Mouse (Mus musculus) hindbrain, postnatal 0 days (tissue): ENCODE measurements around the gene Gm49322. TPM values are rescaled to one million over a fixed set of nuclear protein-coding genes. Genes with fewer than 3 reads are reported as not detected.

Source experiments
- ATAC-seq: fragments of 200-750 bp; cut with Nextera tagmentation; 2 replicates; pipeline ENCODE4 v1.8.0; 2017; ENCODE audit warnings: mild to moderate bottlenecking, moderate TSS enrichment, moderate library complexity
- DNase-seq: peaks from one replicate; pipeline ENCODE4 v3.0.0-alpha.2; 2015; ENCODE audit warnings: low spot score
- H3K27ac ChIP-seq: fragments of 300-500 bp; sonication (generic); 2 replicates; pipeline ENCODE4 v1.5.1; 2014; ENCODE audit warnings: mild to moderate bottlenecking
- H3K27me3 ChIP-seq: fragments of 300-500 bp; sonication (generic); 2 replicates; pipeline ENCODE4 v1.6.1; 2014; ENCODE audit warnings: low read length, mixed read lengths; ENCODE audit not compliant: insufficient read depth
- H3K36me3 ChIP-seq: fragments of 300-500 bp; sonication (generic); 2 replicates; pipeline ENCODE4 v1.6.1; 2014; ENCODE audit warnings: low read length, mixed read lengths; ENCODE audit not compliant: insufficient read depth
- H3K4me1 ChIP-seq: fragments of 300-500 bp; sonication (generic); 2 replicates; pipeline ENCODE4 v1.6.1; 2014; ENCODE audit warnings: antibody characterized with exemption, low read length, mixed read lengths; ENCODE audit not compliant: insufficient read depth
- H3K4me2 ChIP-seq: fragments of 300-500 bp; sonication (generic); 2 replicates; pipeline ENCODE4 v1.6.1; 2014; ENCODE audit warnings: low read depth, mild to moderate bottlenecking, low read length, moderate library complexity, mixed read lengths
- H3K4me3 ChIP-seq: fragments of 300-500 bp; sonication (generic); 2 replicates; pipeline ENCODE4 v1.5.1; 2014; ENCODE audit warnings: low read length
- H3K9ac ChIP-seq: fragments of 300-500 bp; sonication (generic); replicated peaks from 2 replicates; pipeline ENCODE4 v1.6.1; 2014; ENCODE audit warnings: mild to moderate bottlenecking, low read length, moderate library complexity, mixed read lengths
- H3K9me3 ChIP-seq: fragments of 300-500 bp; sonication (generic); 2 replicates; pipeline ENCODE4 v1.6.1; 2016; ENCODE audit warnings: low read length, mixed read lengths
- CTCF ChIP-seq: IDR thresholded peaks from 2 replicates; pipeline ENCODE4 v1.5.1; 2016; ENCODE audit warnings: antibody characterized with exemption, control low read depth, low read depth
- WGBS: fragments of 180-500 bp; shearing (Covaris S2); extraction: QIAGEN DNeasy Blood & Tissue Kit; methylation state at CpG from one replicate; pipeline ENCODE4 v1.1.7; 2014; 5-methylcytosine and 5-hydroxymethylcytosine counted together
- polyA plus RNA-seq: library from polyadenylated mRNA; unstranded; fragments of >200 nt; fragmentation: Nextera tagmentation; extraction: Ambion mirVana; gene quantifications from 2 replicates; pipeline ENCODE4 v1.2.1, GENCODE M21; 2015
- total RNA-seq: library from RNA; depleted of rRNA; stranded (reverse); fragments of >200 nt; gene quantifications from 2 replicates; pipeline ENCODE4 v1.2.3, GENCODE M21; 2014

The Gm49322 gene
- total and polyA plus RNA-seq, 2 experiments from 2014 or later: 1.1 to 2.2 TPM

GRCm38 (mm10) chr10:80604001-80604509, 1.8 kb upstream of the Gm49322 start:
- Histone ChIP-seq H3K4me2 (peak overlapping the region; percentile 89), H3K9me3 (no peaks in the 10 kb centered on the region), H3K27me3 (no peaks in the 10 kb centered on the region), H3K9ac (0 out of 2 replicates have a peak overlapping the region, but pooled peaks have one; percentile 65), H3K27ac (peak overlapping the region; percentile 91; the same call in 1 of the 2 replicates), H3K4me1 (peaks cover 14% of the 10 kb centered on the region), H3K4me3 (peak overlapping the region; percentile 75; the same call in 1 of the 2 replicates), H3K36me3 (peaks cover 28% of the 10 kb centered on the region)
- no peak for DNase-seq
- WGBS: 85% methylated on average over 7 of the region's 7 CpGs
- no peak for TF ChIP-seq CTCF
- no peak for ATAC-seq

- H3K36me3 ChIP-seq: peaks cover 30% of the 10 kb centered on the region
Measured at GRCm38 (mm10) chr10:80604988-80605387, 833 bp upstream of the Gm49322 start.

GRCm38 (mm10) chr10:80606306-80606705, 485 bp downstream of the Gm49322 start:
- WGBS: 91% methylated on average over 22 of the region's 23 CpGs
- no peak for TF ChIP-seq CTCF
- Histone ChIP-seq H3K36me3 (peaks cover 30% of the 10 kb centered on the region), H3K4me2 (no peak overlapping the region), H3K27ac (no peak overlapping the region), H3K4me3 (no peak overlapping the region), H3K9me3 (no peaks in the 10 kb centered on the region), H3K27me3 (no peaks in the 10 kb centered on the region), H3K9ac (no peak overlapping the region), H3K4me1 (peaks cover 14% of the 10 kb centered on the region)
- DNase-seq: no peak
- ATAC-seq: no peak

More at GRCm38 (mm10) chr10:80604988-80605387, 833 bp upstream of the Gm49322 start:
- Histone ChIP-seq H3K27me3 (no peaks in the 10 kb centered on the region), H3K9ac (no peak overlapping the region), H3K27ac (no peak overlapping the region), H3K4me2 (no peak overlapping the region), H3K4me1 (peaks cover 14% of the 10 kb centered on the region), H3K9me3 (no peaks in the 10 kb centered on the region), H3K4me3 (no peak overlapping the region)
- 86% methylated on average over 2 of the region's 2 CpGs for WGBS
- no peak for TF ChIP-seq CTCF
- DNase-seq (no peak), ATAC-seq (no peak)

DNA sequence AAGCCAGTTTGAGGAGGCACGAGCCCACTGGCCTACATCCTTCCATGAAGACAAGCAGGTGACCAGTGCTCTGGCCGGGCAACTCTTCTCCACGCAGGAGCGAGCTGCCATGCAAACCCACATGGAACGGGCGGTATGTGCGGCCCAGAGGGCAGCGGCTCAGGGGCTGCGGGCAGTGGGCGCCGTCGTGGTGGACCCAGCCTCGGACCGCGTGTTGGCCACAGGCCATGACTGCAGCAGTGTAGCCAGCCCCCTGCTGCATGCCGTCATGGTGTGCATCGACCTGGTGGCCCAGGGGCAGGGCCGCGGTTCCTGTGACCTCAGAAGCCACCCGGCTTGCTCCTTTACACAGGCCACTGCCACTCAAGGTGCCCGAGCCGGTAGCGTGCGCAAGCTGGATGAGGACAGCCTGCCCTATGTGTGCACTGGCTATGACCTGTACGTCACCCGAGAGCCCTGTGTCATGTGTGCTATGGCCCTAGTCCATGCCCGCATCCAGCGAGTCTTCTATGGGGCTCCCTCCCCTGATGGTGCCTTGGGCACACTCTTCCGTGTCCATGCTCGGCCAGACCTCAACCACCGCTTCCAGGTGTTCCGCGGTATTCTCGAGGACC, 1.0 kb downstream of the Gm49322 start:
- ATAC-seq (no peak), DNase-seq (no peak)
- Histone ChIP-seq H3K4me3 (no peak overlapping the region), H3K9ac (no peak overlapping the region), H3K27ac (no peak overlapping the region), H3K36me3 (peaks cover 30% of the 10 kb centered on the region), H3K4me1 (peaks cover 14% of the 10 kb centered on the region), H3K4me2 (no peak overlapping the region), H3K9me3 (no peaks in the 10 kb centered on the region), H3K27me3 (no peaks in the 10 kb centered on the region)
- no peak for TF ChIP-seq CTCF
- WGBS: 94% methylated on average over 34 of the region's 34 CpGs

- Histone ChIP-seq H3K9me3 (no peaks in the 10 kb centered on the region), H3K27me3 (no peaks in the 10 kb centered on the region), H3K4me1 (peaks cover 7% of the 10 kb centered on the region), H3K4me2 (no peak overlapping the region), H3K27ac (no peak overlapping the region), H3K9ac (no peak overlapping the region), H3K4me3 (no peak overlapping the region), H3K36me3 (peaks cover 34% of the 10 kb centered on the region)
- ATAC-seq: no peak
- DNase-seq: no peak
- no peak for TF ChIP-seq CTCF
- whole genome bisulfite sequencing: 93% methylated on average over 3 of the region's 3 CpGs
Measured at GRCm38 (mm10) chr10:80608435-80608834, 2.6 kb downstream of the Gm49322 start.

GRCm38 (mm10) chr10:80609269-80609924, 3.6 kb downstream of the Gm49322 start:
- Histone ChIP-seq H3K4me1 (no peaks in the 10 kb centered on the region), H3K27me3 (no peaks in the 10 kb centered on the region), H3K36me3 (peaks cover 34% of the 10 kb centered on the region), H3K4me2 (no peak overlapping the region), H3K9me3 (no peaks in the 10 kb centered on the region), H3K9ac (no peak overlapping the region), H3K27ac (no peak overlapping the region), H3K4me3 (no peak overlapping the region)
- TF ChIP-seq CTCF: no peak
- 94% methylated on average over 10 of the region's 10 CpGs for WGBS
- ATAC-seq: no peak
- no peak for DNase-seq
